Mouse (Mus musculus) limb, embryonic 10.5 days (tissue): ENCODE results near the gene Cmtm6. TPM values are rescaled to one million over a fixed set of nuclear protein-coding genes. Genes with fewer than 3 reads are reported as not detected.
A peak's percentile ranks its signal among the peaks of the same experiment; 100 is the strongest.
"Not testable (repeated sequence)": the region's sequence is repeated elsewhere in the genome, so short reads cannot be mapped to it uniquely, and the experiment has no call there.

ENCODE experiments used
- DNase-seq: peaks from one replicate; pipeline ENCODE4 v3.0.0-alpha.2; 2017; ENCODE audit warnings: low spot score
- H3K27ac ChIP-seq: fragments of 300-500 bp; sonication (generic); 2 replicates; pipeline ENCODE4 v1.5.1; 2016; ENCODE audit warnings: mild to moderate bottlenecking
- H3K27me3 ChIP-seq: fragments of 300-500 bp; sonication (generic); 2 replicates; pipeline ENCODE4 v1.6.1; 2016; ENCODE audit warnings: low read depth, mild to moderate bottlenecking; ENCODE audit not compliant: poor library complexity, severe bottlenecking
- H3K36me3 ChIP-seq: fragments of 300-500 bp; sonication (generic); 2 replicates; pipeline ENCODE4 v1.6.1; 2016; ENCODE audit warnings: mild to moderate bottlenecking, moderate library complexity
- H3K4me1 ChIP-seq: fragments of 300-500 bp; sonication (generic); 2 replicates; pipeline ENCODE4 v1.6.1; 2016
- H3K4me3 ChIP-seq: fragments of 300-500 bp; sonication (generic); 2 replicates; pipeline ENCODE4 v1.5.1; 2016; ENCODE audit warnings: mild to moderate bottlenecking, moderate library complexity
- H3K9me3 ChIP-seq: fragments of 300-500 bp; sonication (generic); replicated peaks from 2 replicates; pipeline ENCODE4 v1.6.1; 2016; ENCODE audit warnings: mild to moderate bottlenecking
- WGBS: fragments of 180-500 bp; shearing (Covaris S2); methylation state at CpG from one replicate; pipeline ENCODE4 v1.1.7; 2016; 5-methylcytosine and 5-hydroxymethylcytosine counted together
- polyA plus RNA-seq: library from polyadenylated mRNA; unstranded; fragments of >200 nt; fragmentation: Nextera tagmentation; extraction: Ambion mirVana; gene quantifications from 2 replicates; pipeline ENCODE4 v1.2.1, GENCODE M21; 2016

The Cmtm6 gene
- polyA plus RNA-seq, 1 experiment from 2014 or later = 29.4 TPM

- no peak overlapping the region for H3K27ac ChIP-seq
These were observed 30.8 kb upstream of the Cmtm6 start for GRCm38 (mm10) chr9:114699882-114700665.

GRCm38 (mm10) chr9:114701031-114701430 lies 29.9 kb upstream of the Cmtm6 start:
- DNase-seq = no peak
- H3K27me3 ChIP-seq = no peaks in the 10 kb centered on the region
- no peak overlapping the region for H3K4me3 ChIP-seq
- 92% methylated on average over 2 of the region's 2 CpGs for WGBS
- no peaks in the 10 kb centered on the region for H3K9me3 ChIP-seq
- H3K27ac ChIP-seq = no peak overlapping the region
- H3K4me1 ChIP-seq = no peaks in the 10 kb centered on the region
- H3K36me3 ChIP-seq = peaks cover 46% of the 10 kb centered on the region

More at GRCm38 (mm10) chr9:114699882-114700665, 30.8 kb upstream of the Cmtm6 start:
- H3K9me3 ChIP-seq = no peaks in the 10 kb centered on the region
- H3K4me3 ChIP-seq = no peak overlapping the region
- WGBS = 91% methylated on average over 15 of the region's 16 CpGs
- DNase-seq = no peak
- no peaks in the 10 kb centered on the region for H3K4me1 ChIP-seq
- H3K36me3 ChIP-seq = peaks cover 40% of the 10 kb centered on the region
- no peaks in the 10 kb centered on the region for H3K27me3 ChIP-seq

GRCm38 (mm10) chr9:114701921-114702320 lies 29.0 kb upstream of the Cmtm6 start:
- no peaks in the 10 kb centered on the region for H3K27me3 ChIP-seq
- no peak for DNase-seq
- no peaks in the 10 kb centered on the region for H3K9me3 ChIP-seq
- H3K4me3 ChIP-seq = no peak overlapping the region
- WGBS = 94% methylated on average over 4 of the region's 4 CpGs
- H3K4me1 ChIP-seq = no peaks in the 10 kb centered on the region
- H3K27ac ChIP-seq = no peak overlapping the region
- peaks cover 52% of the 10 kb centered on the region for H3K36me3 ChIP-seq

DNA sequence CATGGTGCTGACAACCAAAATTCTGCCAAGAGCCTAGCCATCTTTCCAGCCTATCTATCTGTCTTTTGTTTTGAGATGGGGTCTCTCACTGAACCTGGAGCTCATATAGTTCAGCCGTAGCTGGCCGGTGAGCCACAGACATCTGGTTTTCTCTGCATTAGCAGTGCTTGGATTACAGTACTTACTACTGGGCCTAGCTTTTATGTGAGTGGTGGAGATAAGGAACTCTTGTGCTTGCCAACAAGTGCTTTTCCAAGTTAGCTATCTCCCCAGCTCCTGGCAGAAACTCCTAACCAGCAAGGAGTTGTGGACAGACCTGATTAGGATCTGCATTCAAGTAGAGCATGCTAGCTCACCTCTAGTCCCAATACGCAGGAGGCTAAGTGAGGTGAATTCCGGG lies 23.1 kb upstream of the Cmtm6 start:
- no peak for DNase-seq
- Histone ChIP-seq H3K27me3 (no peaks in the 10 kb centered on the region), H3K9me3 (no peaks in the 10 kb centered on the region), H3K36me3 (peaks cover 84% of the 10 kb centered on the region), H3K4me1 (no peaks in the 10 kb centered on the region), H3K27ac (no peak overlapping the region), H3K4me3 (no peak overlapping the region)
- 96% methylated on average over 4 of the region's 4 CpGs for WGBS

GRCm38 (mm10) chr9:114710345-114710744 lies 20.6 kb upstream of the Cmtm6 start:
- peaks cover 96% of the 10 kb centered on the region for H3K36me3 ChIP-seq
- H3K27ac ChIP-seq = no peak overlapping the region
- no peaks in the 10 kb centered on the region for H3K9me3 ChIP-seq
- WGBS = 85% methylated on average over 7 of the region's 7 CpGs
- peak; percentile 37 for DNase-seq
- no peak overlapping the region for H3K4me3 ChIP-seq
- no peaks in the 10 kb centered on the region for H3K4me1 ChIP-seq
- H3K27me3 ChIP-seq = no peaks in the 10 kb centered on the region

DNA sequence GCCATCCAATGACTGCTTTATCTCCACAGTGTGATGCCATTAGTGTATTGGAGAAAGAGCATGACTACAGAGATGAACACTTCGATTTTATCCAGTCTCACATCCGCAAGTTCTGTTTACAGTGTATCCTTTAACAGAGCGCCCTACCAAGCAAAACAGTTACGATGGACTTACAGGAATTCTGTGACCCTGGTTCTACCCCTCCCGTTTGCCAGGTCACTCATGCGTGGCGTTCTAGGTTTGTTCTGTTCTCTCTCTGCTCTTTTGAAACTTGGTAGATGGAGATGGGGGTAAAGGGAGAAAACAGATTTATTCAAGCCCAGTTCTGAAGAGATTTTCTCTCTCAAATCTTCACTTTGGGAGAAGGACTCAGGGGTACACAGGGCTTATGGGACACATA lies 17.4 kb upstream of the Cmtm6 start:
- no peak overlapping the region for H3K27ac ChIP-seq
- no peak overlapping the region for H3K4me3 ChIP-seq
- peaks cover 98% of the 10 kb centered on the region for H3K36me3 ChIP-seq
- 95% methylated on average over 7 of the region's 7 CpGs for whole genome bisulfite sequencing
- DNase-seq = no peak
- no peaks in the 10 kb centered on the region; the same call in 1 of the 2 replicates for H3K4me1 ChIP-seq
- no peaks in the 10 kb centered on the region for H3K9me3 ChIP-seq
- no peaks in the 10 kb centered on the region for H3K27me3 ChIP-seq

DNA sequence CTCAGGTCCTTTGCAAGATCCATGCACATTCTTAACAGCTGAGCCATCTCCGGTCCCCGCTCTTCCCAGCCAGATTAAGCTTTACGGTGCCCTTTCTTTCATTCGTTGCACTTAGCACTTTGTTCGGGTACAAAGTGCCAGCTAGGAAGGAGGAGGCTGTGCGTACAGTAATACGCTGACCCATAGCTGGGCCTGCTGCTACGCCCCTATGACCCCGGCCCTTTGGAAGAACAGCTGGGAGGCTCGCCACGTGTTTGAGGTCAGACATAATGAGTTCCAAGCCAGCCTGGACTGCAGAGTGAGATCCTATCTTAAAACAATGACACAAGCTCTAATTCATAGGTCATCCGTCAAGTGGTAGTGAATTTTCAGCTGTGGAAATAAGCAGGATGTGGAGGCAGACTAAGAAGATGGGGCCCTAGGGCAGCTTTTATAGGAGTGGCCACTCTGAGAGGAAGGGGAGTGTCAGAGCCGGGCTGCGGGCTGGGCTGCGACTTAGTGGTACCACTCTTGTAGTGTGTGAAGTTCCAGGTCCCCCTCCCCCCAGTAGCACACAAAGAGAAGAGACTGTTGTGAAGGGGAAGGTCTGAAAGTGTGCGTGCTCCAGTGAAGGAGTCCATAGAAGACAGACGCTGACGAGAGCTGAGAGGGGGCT lies 14.1 kb upstream of the Cmtm6 start:
- no peaks in the 10 kb centered on the region; the same call in 1 of the 2 replicates for H3K4me1 ChIP-seq
- no peaks in the 10 kb centered on the region for H3K9me3 ChIP-seq
- H3K4me3 ChIP-seq = no peak overlapping the region
- peaks cover 100% of the 10 kb centered on the region for H3K36me3 ChIP-seq
- no peaks in the 10 kb centered on the region for H3K27me3 ChIP-seq
- no peak overlapping the region for H3K27ac ChIP-seq
- WGBS = 77% methylated on average over 18 of the region's 18 CpGs
- DNase-seq = no peak

GRCm38 (mm10) chr9:114727315-114727714 lies 3.6 kb upstream of the Cmtm6 start:
- H3K27ac ChIP-seq = no peak overlapping the region
- no peaks in the 10 kb centered on the region for H3K27me3 ChIP-seq
- H3K4me1 ChIP-seq = peaks cover 13% of the 10 kb centered on the region
- peaks cover 34% of the 10 kb centered on the region for H3K36me3 ChIP-seq
- no peak overlapping the region for H3K4me3 ChIP-seq
- no peaks in the 10 kb centered on the region for H3K9me3 ChIP-seq
- 13% methylated on average over 3 of the region's 3 CpGs for WGBS
- DNase-seq = peak; percentile 35

DNA sequence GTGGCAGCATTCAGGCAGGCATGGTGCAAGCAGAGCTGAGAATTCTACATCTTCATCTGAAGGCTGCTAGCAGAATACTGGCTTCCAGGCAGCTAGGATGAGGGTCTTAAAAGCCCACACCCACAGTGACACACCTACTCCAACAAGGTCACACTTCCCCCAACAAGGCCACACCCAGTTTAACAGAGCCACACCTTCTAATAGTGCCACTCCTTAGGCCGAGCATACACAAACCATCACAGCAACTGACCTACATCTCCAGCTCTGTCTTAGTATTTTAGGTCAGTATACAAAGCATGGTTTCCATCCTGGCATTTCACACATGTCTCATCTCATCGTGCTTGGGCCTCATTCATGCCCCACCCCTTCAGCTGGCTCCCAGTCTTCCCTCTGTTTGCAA lies 2.5 kb upstream of the Cmtm6 start:
- not testable (repeated sequence) for DNase-seq, H3K4me3 ChIP-seq, H3K27me3 ChIP-seq, H3K27ac ChIP-seq, H3K9me3 ChIP-seq
- Histone ChIP-seq H3K36me3 (peaks cover 23% of the 10 kb centered on the region), H3K4me1 (peaks cover 15% of the 10 kb centered on the region)
- WGBS = 52% methylated on average over 2 of the region's 2 CpGs

DNA sequence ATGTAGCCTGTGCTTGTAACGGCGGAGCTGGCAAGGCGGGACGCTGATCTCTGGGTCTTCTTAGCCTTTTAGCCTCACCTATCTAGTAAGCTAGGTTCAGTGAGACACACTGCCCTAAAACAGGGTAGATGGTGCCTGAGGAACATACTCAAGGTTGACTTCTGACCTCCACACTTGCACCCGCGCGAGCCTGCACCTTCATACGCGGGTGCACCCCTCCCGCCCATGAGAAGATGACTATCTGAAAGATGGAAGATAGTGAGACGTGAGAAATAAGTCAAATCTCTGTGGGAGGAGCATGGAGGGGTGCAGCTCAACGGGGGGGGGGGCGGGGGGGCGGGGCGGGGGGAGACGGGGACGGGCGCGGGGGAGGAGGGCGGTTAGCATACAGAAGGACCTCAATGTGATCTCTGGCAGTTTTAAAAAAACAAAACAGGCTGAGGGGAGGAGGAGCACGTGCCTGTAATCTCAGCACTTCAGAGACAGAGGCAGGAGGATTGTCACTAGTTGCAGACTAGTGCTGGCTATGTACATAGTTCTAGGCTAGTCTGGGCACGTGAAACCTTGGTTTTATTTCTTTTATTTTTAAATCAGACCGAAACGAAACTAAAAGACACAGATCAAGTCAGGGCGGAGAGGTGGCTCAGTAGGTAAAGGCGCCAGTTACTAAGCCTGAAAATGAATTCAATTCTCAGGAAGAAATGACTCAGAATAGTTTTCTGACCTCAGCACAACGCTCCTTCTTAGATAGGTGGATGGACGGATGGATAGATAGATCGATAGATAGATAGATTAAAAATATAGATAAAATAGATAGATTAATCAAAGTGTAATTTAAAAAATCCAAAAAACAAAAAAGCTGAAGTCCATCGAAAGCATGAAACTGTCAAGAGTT lies 758 bp upstream of the Cmtm6 start:
- no peaks in the 10 kb centered on the region for H3K9me3 ChIP-seq
- no peak overlapping the region for H3K27ac ChIP-seq
- H3K36me3 ChIP-seq = peaks cover 5% of the 10 kb centered on the region
- WGBS = 33% methylated on average over 29 of the region's 30 CpGs
- peaks cover 15% of the 10 kb centered on the region for H3K4me1 ChIP-seq
- no peak for DNase-seq
- peak overlapping the region; percentile 87 for H3K4me3 ChIP-seq
- H3K27me3 ChIP-seq = no peaks in the 10 kb centered on the region

DNA sequence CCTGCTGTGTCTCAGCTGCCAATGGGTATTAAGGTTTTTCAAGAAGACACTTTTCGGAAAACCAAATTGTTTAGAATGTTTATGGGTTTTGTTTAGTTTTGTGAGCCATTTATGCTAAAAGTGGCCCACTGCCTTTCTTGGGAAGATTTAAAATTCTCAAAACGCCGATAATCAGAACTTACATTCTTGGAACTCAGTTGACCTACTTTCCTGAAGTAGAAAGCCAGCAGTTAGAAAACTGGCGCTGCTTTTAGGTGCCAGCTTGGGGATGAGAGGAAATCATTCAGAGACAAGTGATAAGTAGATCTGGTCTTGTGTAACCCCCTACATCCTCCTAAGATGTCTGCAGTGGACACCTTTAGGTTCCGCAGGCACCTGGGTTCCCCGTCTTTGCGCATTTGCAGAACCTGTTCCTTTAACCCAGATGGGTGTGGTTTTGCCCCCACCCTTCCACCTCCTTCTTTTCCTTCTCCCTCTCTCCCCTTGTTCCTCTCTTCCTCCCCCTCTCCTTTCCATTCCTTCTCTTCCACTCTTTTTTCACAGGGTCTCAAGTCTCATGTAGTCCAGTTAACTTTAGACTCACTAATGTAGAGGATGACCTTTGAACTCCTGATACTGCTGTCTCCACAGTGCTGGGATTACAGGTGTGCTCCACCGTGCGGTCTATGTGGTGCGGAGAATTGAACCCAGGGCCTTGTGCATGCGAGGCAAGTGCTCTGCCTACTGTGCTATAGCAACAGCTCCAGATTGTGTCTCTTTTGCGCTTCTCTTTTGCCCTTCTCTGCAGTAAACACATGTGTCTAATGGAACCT lies 1.2 kb downstream of the Cmtm6 start:
- Histone ChIP-seq H3K4me1 (peaks cover 20% of the 10 kb centered on the region), H3K27ac (peak overlapping the region; percentile 90; the same call in 1 of the 2 replicates), H3K4me3 (peak overlapping the region; percentile 87), H3K27me3 (no peaks in the 10 kb centered on the region), H3K36me3 (no peaks in the 10 kb centered on the region), H3K9me3 (no peaks in the 10 kb centered on the region)
- 75% methylated on average over 12 of the region's 12 CpGs for WGBS
- no peak for DNase-seq

GRCm38 (mm10) chr9:114733238-114733637 lies 2.3 kb downstream of the Cmtm6 start:
- peaks cover 9% of the 10 kb centered on the region; the same call in 1 of the 2 replicates for H3K36me3 ChIP-seq
- H3K9me3 ChIP-seq = no peaks in the 10 kb centered on the region
- H3K27me3 ChIP-seq = no peaks in the 10 kb centered on the region
- 82% methylated on average over 2 of the region's 2 CpGs for WGBS
- H3K27ac ChIP-seq = no peak overlapping the region
- H3K4me3 ChIP-seq = no peak overlapping the region
- no peak for DNase-seq
- H3K4me1 ChIP-seq = peaks cover 20% of the 10 kb centered on the region
